Mouse (Mus musculus) right cerebral cortex, postnatal 10 days (tissue): ENCODE results near the gene Parva.

Source experiments
- DNase-seq, 2 experiments: peaks; one replicate each; pipeline ENCODE4 v3.0.0; 2021; ENCODE audit warnings: low spot score in 2 of 2

Gene Parva

DNA sequence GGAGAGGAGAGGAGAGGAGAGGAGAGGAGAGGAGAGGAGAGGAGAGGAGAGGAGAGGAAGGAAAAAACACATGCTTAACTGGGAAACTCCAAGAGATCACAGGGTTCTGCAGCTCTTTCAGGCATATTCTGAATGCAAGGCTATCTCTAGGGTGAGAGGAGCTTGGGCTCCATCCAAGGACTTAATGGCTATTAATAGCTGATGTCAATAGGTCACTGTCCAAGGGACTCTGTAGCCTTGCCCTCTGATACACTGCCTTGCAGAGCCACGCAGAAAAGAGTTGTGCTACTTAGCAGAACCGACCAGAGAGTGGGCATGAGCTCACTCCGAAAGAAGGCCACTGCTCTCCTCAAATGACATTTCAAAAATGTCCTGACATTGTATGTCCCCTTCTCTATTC, 172.9 kb downstream of the Parva start:
- DNase-seq: no peak

DNA sequence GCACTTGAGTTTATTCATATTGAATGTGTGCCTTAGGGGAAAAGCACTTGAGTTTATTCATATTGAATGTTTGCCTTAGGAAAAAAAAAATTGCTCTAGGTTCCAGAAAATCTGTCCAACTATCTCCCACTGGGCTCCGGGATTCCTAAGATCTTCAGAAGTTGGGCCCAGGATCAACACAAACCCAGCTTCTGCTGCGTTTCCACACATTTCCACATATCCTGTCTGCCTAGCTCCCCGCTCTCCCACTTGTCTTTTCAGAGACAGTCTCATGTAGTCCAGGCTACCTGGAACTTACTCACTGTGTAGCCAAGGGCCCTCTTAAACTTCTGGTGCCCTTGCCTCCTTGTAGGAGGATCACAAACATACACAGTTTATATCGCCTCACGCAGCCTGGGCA, 175.7 kb downstream of the Parva start:
- no peak for DNase-seq

GRCm38 (mm10) chr7:112603496-112604170, 176.3 kb downstream of the Parva start:
- DNase-seq: no peak

- DNase-seq: no peak
Observed at GRCm38 (mm10) chr7:112604209-112604608, 176.9 kb downstream of the Parva start.

- DNase-seq: no peak
Observed at GRCm38 (mm10) chr7:112614046-112614790, 186.9 kb downstream of the Parva start.

DNA sequence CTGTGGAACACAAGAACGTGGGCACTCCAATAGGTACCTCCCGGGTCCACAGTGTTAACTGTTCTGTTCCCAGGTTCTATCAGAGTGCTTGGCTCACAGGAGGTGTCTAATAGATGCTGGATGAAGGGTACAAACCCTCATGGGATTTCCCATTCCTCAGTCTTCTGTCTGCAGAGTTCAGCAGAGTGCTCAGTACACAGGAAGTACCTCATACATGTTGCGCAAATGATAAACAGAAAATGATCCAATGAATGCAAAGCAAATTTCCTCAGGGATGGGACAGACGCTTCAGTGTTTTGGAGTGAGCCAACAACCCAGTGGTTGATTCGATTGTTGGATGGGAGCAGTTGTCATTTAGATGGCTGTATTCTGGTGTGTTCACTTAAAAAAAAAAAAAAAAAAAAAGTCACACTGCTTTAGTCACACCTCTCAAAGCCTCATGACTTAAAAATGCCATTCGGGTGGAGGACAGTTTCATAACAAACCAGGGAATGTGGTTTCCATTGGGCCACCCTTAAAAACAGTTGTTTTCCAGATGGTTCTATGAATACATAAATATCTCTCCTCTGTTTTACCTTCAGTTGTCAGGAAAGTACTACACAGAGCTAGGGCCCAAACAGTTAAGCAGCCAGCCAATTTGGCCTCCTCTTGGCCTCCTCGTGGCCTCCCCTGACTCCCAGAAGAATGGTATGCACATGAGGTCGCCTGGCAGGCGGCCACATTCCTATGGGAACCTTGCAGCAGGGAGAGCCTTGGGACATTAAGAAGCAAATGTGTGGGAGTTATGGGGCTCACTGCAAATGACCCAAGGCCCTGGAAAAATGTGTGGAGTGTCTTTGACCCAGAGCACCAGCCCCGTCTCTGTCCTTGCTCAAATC, 187.7 kb downstream of the Parva start:
- no peak for DNase-seq

GRCm38 (mm10) chr7:112620322-112621179, 193.2 kb downstream of the Parva start:
- peak; percentile 57 to 65 for DNase-seq

GRCm38 (mm10) chr7:112627481-112627880, 200.2 kb downstream of the Parva start:
- peak; percentile 37 to 49 for DNase-seq

GRCm38 (mm10) chr7:112634505-112635213, 207.4 kb downstream of the Parva start:
- DNase-seq: no peak

DNA sequence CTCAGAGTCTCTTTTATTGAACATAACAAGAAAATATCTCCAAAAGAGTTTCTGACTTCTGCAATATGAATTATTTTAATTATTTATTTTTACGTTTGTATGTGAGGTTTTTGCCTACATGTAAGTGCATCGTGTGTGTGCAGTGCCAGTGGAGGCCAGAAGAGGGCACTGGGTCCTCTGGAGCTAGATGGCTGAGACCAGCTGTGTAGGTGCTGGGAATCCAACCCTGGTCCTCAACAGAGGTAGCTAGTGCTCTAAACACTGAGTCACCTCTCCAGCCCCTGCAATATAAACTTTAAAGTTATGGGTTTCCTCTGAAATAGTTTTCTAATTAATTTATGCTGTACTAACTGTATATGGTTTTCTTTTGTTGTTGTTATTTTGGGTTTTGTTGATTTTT, 208.6 kb downstream of the Parva start:
- no peak for DNase-seq
